Mouse (Mus musculus) brain, embryonic 14.5 days (tissue): ENCODE data around the gene Nfic.

Experiments used
- CTCF ChIP-seq: fragments of 200-500 bp; IDR thresholded peaks from 2 replicates; pipeline ENCODE4 v1.5.1; 2012; ENCODE audit warnings: inconsistent platforms, mild to moderate bottlenecking, moderate library complexity, borderline replicate concordance; ENCODE audit not compliant: insufficient read depth, insufficient read length; ENCODE audit errors: extremely low read depth
- POLR2A ChIP-seq: fragments of 200-500 bp; IDR thresholded peaks from 2 replicates; pipeline ENCODE4 v1.6.1; 2012; ENCODE audit warnings: mild to moderate bottlenecking, inconsistent platforms, borderline replicate concordance; ENCODE audit not compliant: poor library complexity, insufficient read depth, insufficient read length, severe bottlenecking; ENCODE audit errors: extremely low read depth

DNA sequence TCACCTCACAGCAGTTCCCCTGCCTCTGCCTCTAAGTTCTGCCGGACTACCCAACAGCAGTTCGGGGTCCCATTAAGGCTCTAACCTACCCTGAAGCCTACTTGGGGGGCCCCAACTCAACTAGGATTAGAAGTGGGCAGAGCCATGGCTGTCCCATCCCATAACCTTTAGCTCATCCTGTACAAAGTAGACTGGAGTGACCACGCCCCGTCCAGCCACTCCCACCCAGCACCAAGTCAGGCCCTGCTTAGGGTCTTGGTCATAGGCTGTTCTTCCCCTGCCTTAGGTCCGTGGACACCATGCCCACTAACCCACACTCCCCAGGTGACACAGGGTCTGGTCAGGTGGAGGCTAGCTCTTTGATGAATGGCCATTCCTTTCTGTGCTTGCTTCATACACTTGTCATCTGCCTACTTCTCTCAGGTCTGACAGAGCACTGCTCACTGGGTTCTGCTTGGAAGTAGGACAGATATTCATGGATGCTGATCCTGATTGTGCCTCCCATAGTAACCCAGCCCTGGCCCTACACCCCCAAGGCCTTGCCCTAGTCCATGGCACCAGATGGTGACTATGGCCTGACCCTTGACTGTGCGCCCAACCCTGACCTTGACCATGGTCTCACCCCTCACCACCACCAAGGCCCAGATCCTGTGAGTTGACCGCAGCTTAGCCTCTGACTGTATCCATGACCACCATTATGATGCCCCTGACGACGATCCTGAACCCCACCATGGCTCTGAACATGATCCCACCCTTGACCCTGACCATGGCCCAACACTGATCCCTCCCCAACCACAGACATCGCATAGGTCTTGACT is 36.1 kb downstream of the Nfic start:
- TF ChIP-seq CTCF, result no peak
- TF ChIP-seq POLR2A, result no peak
